Mouse (Mus musculus) liver, postnatal 0 days (tissue): ENCODE results near the gene Epo. TPM values are rescaled to one million over a fixed set of nuclear protein-coding genes. Genes with fewer than 3 reads are reported as not detected.

ENCODE experiments used
- ATAC-seq: fragments of 200-750 bp; cut with Nextera tagmentation; 2 replicates; pipeline ENCODE4 v1.8.0; 2017; ENCODE audit warnings: mild to moderate bottlenecking, moderate library complexity
- DNase-seq: peaks from one replicate; pipeline ENCODE4 v3.0.0-alpha.2; 2016
- H3K27ac ChIP-seq: fragments of 300-500 bp; sonication (generic); 2 replicates; pipeline ENCODE4 v1.5.1; 2014; ENCODE audit warnings: antibody characterized with exemption, moderate library complexity, mild to moderate bottlenecking, low read depth
- H3K27me3 ChIP-seq: fragments of 300-500 bp; sonication (generic); 2 replicates; pipeline ENCODE4 v1.6.1; 2014; ENCODE audit warnings: low read length, control low read depth, mixed read lengths; ENCODE audit not compliant: insufficient read depth
- H3K36me3 ChIP-seq: fragments of 300-500 bp; sonication (generic); replicated peaks from 2 replicates; pipeline ENCODE4 v1.6.1; 2014; ENCODE audit warnings: mild to moderate bottlenecking, control low read depth, low read length, moderate library complexity, mixed read lengths; ENCODE audit not compliant: insufficient read depth
- H3K4me1 ChIP-seq: fragments of 300-500 bp; sonication (generic); 2 replicates; pipeline ENCODE4 v1.6.1; 2014; ENCODE audit warnings: antibody characterized with exemption, mild to moderate bottlenecking, control low read depth; ENCODE audit not compliant: insufficient read depth
- H3K4me2 ChIP-seq: fragments of 300-500 bp; sonication (generic); 2 replicates; pipeline ENCODE4 v1.6.1; 2014; ENCODE audit warnings: low read depth, mild to moderate bottlenecking, low read length, moderate library complexity, mixed read lengths
- H3K4me3 ChIP-seq: fragments of 300-500 bp; sonication (generic); 2 replicates; pipeline ENCODE4 v1.5.1; 2014; ENCODE audit warnings: low read depth, low read length
- H3K9ac ChIP-seq: fragments of 300-500 bp; sonication (generic); replicated peaks from 2 replicates; pipeline ENCODE4 v1.6.1; 2014; ENCODE audit warnings: mild to moderate bottlenecking, moderate library complexity
- H3K9me3 ChIP-seq: fragments of 300-500 bp; sonication (generic); 2 replicates; pipeline ENCODE4 v1.6.1; 2016; ENCODE audit warnings: mild to moderate bottlenecking, control low read depth, low read length, mixed read lengths
- CTCF ChIP-seq: sonication (generic); IDR thresholded peaks from 2 replicates; pipeline ENCODE4 v1.5.1; 2016; ENCODE audit warnings: antibody characterized with exemption, low read depth
- EP300 ChIP-seq: IDR thresholded peaks from 2 replicates; pipeline ENCODE4 v1.6.1; 2016; ENCODE audit warnings: antibody characterized with exemption, low read depth, mild to moderate bottlenecking
- WGBS: fragments of 180-500 bp; shearing (Covaris S2); extraction: QIAGEN DNeasy Blood & Tissue Kit; methylation state at CpG from one replicate; pipeline ENCODE4 v1.1.7; 2014; ENCODE audit not compliant: insufficient replicate concordance; 5-methylcytosine and 5-hydroxymethylcytosine counted together
- polyA plus RNA-seq: library from polyadenylated mRNA; unstranded; fragments of >200 nt; fragmentation: Nextera tagmentation; extraction: Ambion mirVana; gene quantifications from 2 replicates; pipeline ENCODE4 v1.2.1, GENCODE M21; 2015

Epo gene
- polyA plus RNA-seq, 1 experiment from 2014 or later: 0.26 TPM

GRCm38 (mm10) chr5:137528247-137528968 is 4.6 kb downstream of the Epo start:
- no peaks in the 10 kb centered on the region for H3K27me3 ChIP-seq
- no peak overlapping the region for H3K9ac ChIP-seq
- H3K4me3 ChIP-seq: no peak overlapping the region
- H3K36me3 ChIP-seq: peaks cover 69% of the 10 kb centered on the region
- WGBS: 79% methylated on average over 22 of the region's 22 CpGs
- H3K4me1 ChIP-seq: peaks cover 16% of the 10 kb centered on the region
- H3K9me3 ChIP-seq: no peaks in the 10 kb centered on the region
- DNase-seq (no peak), ATAC-seq (no peak)
- TF ChIP-seq EP300 (no peak), CTCF (no peak)
- H3K4me2 ChIP-seq: no peak overlapping the region
- H3K27ac ChIP-seq: no peak overlapping the region

GRCm38 (mm10) chr5:137527413-137527812 is 5.6 kb downstream of the Epo start:
- Histone ChIP-seq H3K9me3 (no peaks in the 10 kb centered on the region), H3K4me3 (no peak overlapping the region), H3K36me3 (peaks cover 78% of the 10 kb centered on the region), H3K4me2 (no peak overlapping the region), H3K9ac (no peak overlapping the region), H3K27ac (no peak overlapping the region), H3K4me1 (peaks cover 16% of the 10 kb centered on the region), H3K27me3 (no peaks in the 10 kb centered on the region)
- ATAC-seq (no peak), DNase-seq (no peak)
- no peak for TF ChIP-seq CTCF
- TF ChIP-seq EP300: no peak
- WGBS: 57% methylated on average over 1 of the region's 1 CpGs

DNA sequence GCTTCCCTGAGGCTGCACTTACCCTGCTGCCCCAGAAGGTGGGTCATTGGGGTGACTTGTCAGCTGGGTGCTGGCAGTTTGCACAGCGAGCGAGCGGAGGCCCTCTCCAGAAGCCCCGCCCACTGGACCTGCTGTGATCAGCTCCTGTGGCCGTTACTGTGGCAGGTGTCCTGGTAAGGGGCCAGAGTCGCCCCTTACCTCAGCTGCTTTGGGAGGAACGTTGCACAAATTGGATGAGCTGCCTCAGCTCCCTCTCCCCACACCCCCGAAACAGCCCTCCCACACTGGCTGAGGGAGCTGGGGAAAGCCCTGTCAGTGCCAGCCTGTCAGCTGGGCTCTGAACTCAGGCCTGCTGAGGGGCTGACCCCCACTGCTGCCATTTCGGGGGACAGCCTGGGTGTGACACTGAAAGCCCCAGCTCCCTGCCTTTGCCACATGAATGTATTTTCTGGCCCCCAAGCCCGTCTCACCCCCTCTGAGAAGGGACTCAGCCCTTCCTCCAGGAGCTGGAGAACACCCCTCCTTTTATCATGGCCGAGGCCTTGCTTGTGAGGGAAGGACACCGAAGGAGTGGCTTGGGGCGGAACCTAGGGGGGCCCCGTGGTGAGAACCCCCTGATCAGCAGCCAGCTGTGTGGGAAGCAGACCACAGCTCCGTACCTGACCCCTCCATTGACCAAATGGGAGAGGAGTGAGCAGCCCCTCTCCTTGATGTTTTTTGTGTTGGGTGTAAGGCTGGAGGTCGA is 6.7 kb downstream of the Epo start:
- H3K9ac ChIP-seq: no peak overlapping the region
- no peak overlapping the region for H3K4me3 ChIP-seq
- TF ChIP-seq CTCF (peak; percentile 34), EP300 (no peak)
- ATAC-seq (peak; percentile 56), DNase-seq (peak; percentile 76)
- no peaks in the 10 kb centered on the region for H3K27me3 ChIP-seq
- no peaks in the 10 kb centered on the region for H3K9me3 ChIP-seq
- peaks cover 89% of the 10 kb centered on the region for H3K36me3 ChIP-seq
- H3K4me1 ChIP-seq: peaks cover 16% of the 10 kb centered on the region
- WGBS: 44% methylated on average over 16 of the region's 16 CpGs
- H3K27ac ChIP-seq: peak overlapping the region; percentile 12; the same call in 1 of the 2 replicates
- no peak overlapping the region for H3K4me2 ChIP-seq

- ATAC-seq: no peak
- H3K9ac ChIP-seq: no peak overlapping the region
- H3K4me3 ChIP-seq: no peak overlapping the region
- H3K9me3 ChIP-seq: no peaks in the 10 kb centered on the region
- no peaks in the 10 kb centered on the region for H3K27me3 ChIP-seq
- no peak for TF ChIP-seq CTCF
- TF ChIP-seq EP300: no peak
- DNase-seq: no peak
- peaks cover 97% of the 10 kb centered on the region for H3K36me3 ChIP-seq
- peaks cover 10% of the 10 kb centered on the region for H3K4me1 ChIP-seq
- 79% methylated on average over 16 of the region's 16 CpGs for WGBS
- no peak overlapping the region for H3K27ac ChIP-seq
- no peak overlapping the region for H3K4me2 ChIP-seq
These were observed 7.5 kb downstream of the Epo start for GRCm38 (mm10) chr5:137525511-137525910.

GRCm38 (mm10) chr5:137524671-137525070 is 8.4 kb downstream of the Epo start:
- Histone ChIP-seq H3K27me3 (no peaks in the 10 kb centered on the region), H3K27ac (no peak overlapping the region), H3K4me1 (peaks cover 4% of the 10 kb centered on the region; the same call in 1 of the 2 replicates), H3K9me3 (no peaks in the 10 kb centered on the region), H3K9ac (no peak overlapping the region), H3K4me3 (no peak overlapping the region), H3K36me3 (peaks cover 98% of the 10 kb centered on the region), H3K4me2 (no peak overlapping the region)
- 87% methylated on average over 13 of the region's 13 CpGs for WGBS
- DNase-seq: no peak
- no peak for ATAC-seq
- TF ChIP-seq EP300: no peak
- TF ChIP-seq CTCF: no peak

- Histone ChIP-seq H3K27me3 (no peaks in the 10 kb centered on the region), H3K9ac (no peak overlapping the region), H3K4me1 (peaks cover 4% of the 10 kb centered on the region; the same call in 1 of the 2 replicates), H3K36me3 (peaks cover 98% of the 10 kb centered on the region), H3K4me3 (no peak overlapping the region), H3K4me2 (no peak overlapping the region), H3K27ac (no peak overlapping the region), H3K9me3 (no peaks in the 10 kb centered on the region)
- ATAC-seq (no peak), DNase-seq (no peak)
- 85% methylated on average over 6 of the region's 8 CpGs for WGBS
- TF ChIP-seq CTCF (no peak), EP300 (no peak)
These were observed 8.9 kb downstream of the Epo start for GRCm38 (mm10) chr5:137524251-137524515.
